Mouse (Mus musculus): ENCODE measurements around the gene Trpc3. TPM values are rescaled to one million over a fixed set of nuclear protein-coding genes. Genes with fewer than 3 reads are reported as not detected.

The Trpc3 gene
- polyA plus RNA-seq, 1 experiment from 2014 or later: 4.2 TPM

DNA sequence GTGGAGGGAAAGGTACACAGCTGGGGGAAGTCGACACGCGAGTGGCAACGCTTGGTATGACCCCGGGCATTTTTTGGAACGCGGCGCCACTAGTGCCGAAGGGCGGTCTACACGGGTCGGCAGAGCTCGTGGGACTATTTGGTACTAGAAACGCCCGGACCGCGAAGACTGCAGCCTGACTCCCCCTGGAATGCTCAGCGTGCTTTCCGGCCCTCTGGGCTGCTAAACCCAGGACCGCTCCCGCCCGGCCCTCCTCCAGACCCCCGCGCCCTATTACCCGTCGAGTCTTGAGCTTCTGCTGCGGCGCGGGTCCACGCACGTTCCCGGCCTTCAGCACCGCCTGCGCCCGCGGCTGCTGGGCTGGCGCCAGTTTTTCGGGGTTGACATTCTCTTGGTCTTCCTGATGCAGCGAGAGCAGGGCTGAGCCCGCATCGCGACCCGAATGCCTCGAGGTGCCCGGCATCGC lies 118.6 kb downstream of the Trpc3 start:
- WGBS: under 1% methylated on average over 46 of the region's 46 CpGs
- no peak for DNase-seq (ENCODE audit: low spot score)
- H3K27ac ChIP-seq (replicated peaks): peak overlapping the region; percentile 97
- H3K27me3 ChIP-seq (ENCODE audit: low read depth, poor library complexity, severe bottlenecking): no peaks in the 10 kb centered on the region
- H3K9me3 ChIP-seq (replicated peaks): no peaks in the 10 kb centered on the region
- peaks cover 41% of the 10 kb centered on the region for H3K36me3 ChIP-seq
- peaks cover 25% of the 10 kb centered on the region for H3K4me1 ChIP-seq
- H3K4me3 ChIP-seq: peak overlapping the region; percentile 96

Other genes starting within 250 kb of the Trpc3 start
- gene Anxa5, start 214.3 kb downstream of the Trpc3 start, polyA plus RNA-seq (2016; fragmentation: Nextera tagmentation; extraction: Ambion mirVana): 106 and 116 TPM in 2 replicates
- 0.25 and 0.73 TPM in 2 replicates for gene 1810062G17Rik, start 214.2 kb downstream of the Trpc3 start, polyA plus RNA-seq (2016; fragmentation: Nextera tagmentation; extraction: Ambion mirVana)
- 0.67 and 1.2 TPM in 2 replicates for gene Gm11549, start 168.4 kb downstream of the Trpc3 start, polyA plus RNA-seq (2016; fragmentation: Nextera tagmentation; extraction: Ambion mirVana)
- 108 and 113 TPM in 2 replicates for gene Exosc9, start 137.6 kb downstream of the Trpc3 start, polyA plus RNA-seq (2016; fragmentation: Nextera tagmentation; extraction: Ambion mirVana)
- gene Ccna2, start 118.0 kb downstream of the Trpc3 start, polyA plus RNA-seq (2016; fragmentation: Nextera tagmentation; extraction: Ambion mirVana): 255 and 262 TPM in 2 replicates
- 20.6 and 22.1 TPM in 2 replicates for gene Bbs7, start 76.7 kb downstream of the Trpc3 start, polyA plus RNA-seq (2016; fragmentation: Nextera tagmentation; extraction: Ambion mirVana)
- 31.2 and 35.6 TPM in 2 replicates for gene 4932438A13Rik, start 172.9 kb upstream of the Trpc3 start, polyA plus RNA-seq (2016; fragmentation: Nextera tagmentation; extraction: Ambion mirVana)

Data from midbrain, embryonic 10.5 days (tissue).